Mouse (Mus musculus): ENCODE data around the gene Lkaaear1. TPM values are rescaled to one million over a fixed set of nuclear protein-coding genes. Genes with fewer than 3 reads are reported as not detected.

The Lkaaear1 gene
- not detected in 2 replicates for polyA plus RNA-seq (2014; fragmentation: Nextera tagmentation; extraction: Ambion mirVana)

- H3K4me3 ChIP-seq (replicated peaks; ENCODE audit: low read length) = no peak within 1 kb of the TSS
- H3K9ac ChIP-seq = no peak within 1 kb of the TSS
- H3K27me3 ChIP-seq (ENCODE audit: control insufficient read depth, insufficient read depth, low read length) = no peaks in the 10 kb centered on the region
- no peak for ATAC-seq (ENCODE audit: low FRiP score)
- no peaks in the 10 kb centered on the region for H3K36me3 ChIP-seq (replicated peaks; ENCODE audit: control insufficient read depth, insufficient read depth)
- H3K4me2 ChIP-seq (replicated peaks) = no peak within 1 kb of the TSS
- no peak within 1 kb of the TSS for H3K27ac ChIP-seq
- H3K9me3 ChIP-seq (ENCODE audit: control insufficient read depth, low read length) = no peaks in the 10 kb centered on the region
- H3K4me1 ChIP-seq (replicated peaks; ENCODE audit: control insufficient read depth, insufficient read depth, low read length) = peaks cover under 1% of the 10 kb centered on the region; the same call in 1 of the 2 replicates
- WGBS = 47% methylated on average over 5 of the region's 5 CpGs
- DNase-seq (ENCODE audit: low spot score) = no peak
Observed at GRCm38 (mm10) chr2:181698241-181698640, at the start of gene Lkaaear1. Gene Lkaaear1, minus strand, starts transcription at chr2:181698442.

GRCm38 (mm10) chr2:181730051-181730450 lies 31.8 kb upstream of the Lkaaear1 start:
- no peak for ATAC-seq (ENCODE audit: low FRiP score)
- no peak for DNase-seq (ENCODE audit: low spot score)
- no peak overlapping the region for H3K27ac ChIP-seq
- H3K4me2 ChIP-seq (replicated peaks) = no peak overlapping the region
- no peak overlapping the region for H3K9ac ChIP-seq
- H3K27me3 ChIP-seq (ENCODE audit: control insufficient read depth, insufficient read depth, low read length) = no peaks in the 10 kb centered on the region
- no peak overlapping the region for H3K4me3 ChIP-seq (replicated peaks; ENCODE audit: low read length)
- H3K9me3 ChIP-seq (ENCODE audit: control insufficient read depth, low read length) = no peaks in the 10 kb centered on the region
- H3K36me3 ChIP-seq (replicated peaks; ENCODE audit: control insufficient read depth, insufficient read depth) = peaks cover 18% of the 10 kb centered on the region
- WGBS = 68% methylated on average over 3 of the region's 3 CpGs
- H3K4me1 ChIP-seq (replicated peaks; ENCODE audit: control insufficient read depth, insufficient read depth, low read length) = no peaks in the 10 kb centered on the region

- ATAC-seq (ENCODE audit: low FRiP score) (peak; percentile 48; the same call in 1 of the 2 replicates), DNase-seq (ENCODE audit: low spot score) (no peak)
- Histone ChIP-seq H3K4me1 (replicated peaks; ENCODE audit: control insufficient read depth, insufficient read depth, low read length) (no peaks in the 10 kb centered on the region), H3K9me3 (ENCODE audit: control insufficient read depth, low read length) (no peaks in the 10 kb centered on the region), H3K9ac (no peak overlapping the region), H3K27me3 (ENCODE audit: control insufficient read depth, insufficient read depth, low read length) (no peaks in the 10 kb centered on the region), H3K36me3 (replicated peaks; ENCODE audit: control insufficient read depth, insufficient read depth) (peaks cover 26% of the 10 kb centered on the region), H3K27ac (no peak overlapping the region), H3K4me2 (replicated peaks) (no peak overlapping the region), H3K4me3 (replicated peaks; ENCODE audit: low read length) (no peak overlapping the region)
- WGBS = 39% methylated on average over 9 of the region's 9 CpGs
Observed at GRCm38 (mm10) chr2:181727659-181728262, 29.5 kb upstream of the Lkaaear1 start.

- ATAC-seq (ENCODE audit: low FRiP score) = no peak
- H3K9me3 ChIP-seq (ENCODE audit: control insufficient read depth, low read length) = no peaks in the 10 kb centered on the region
- no peaks in the 10 kb centered on the region for H3K27me3 ChIP-seq (ENCODE audit: control insufficient read depth, insufficient read depth, low read length)
- H3K4me3 ChIP-seq (replicated peaks; ENCODE audit: low read length) = no peak overlapping the region
- H3K4me2 ChIP-seq (replicated peaks) = no peak overlapping the region
- H3K36me3 ChIP-seq (replicated peaks; ENCODE audit: control insufficient read depth, insufficient read depth) = peaks cover 61% of the 10 kb centered on the region
- no peak overlapping the region for H3K9ac ChIP-seq
- H3K27ac ChIP-seq = no peak overlapping the region
- H3K4me1 ChIP-seq (replicated peaks; ENCODE audit: control insufficient read depth, insufficient read depth, low read length) = 0 out of 2 replicates have a peak, but pooled peaks cover under 1% of the 10 kb centered on the region
- DNase-seq (ENCODE audit: low spot score) = peak; percentile 74
- WGBS = 18% methylated on average over 3 of the region's 3 CpGs
Observed at GRCm38 (mm10) chr2:181722213-181722612, 24.0 kb upstream of the Lkaaear1 start.

GRCm38 (mm10) chr2:181721200-181721599 lies 23.0 kb upstream of the Lkaaear1 start:
- Histone ChIP-seq H3K4me1 (replicated peaks; ENCODE audit: control insufficient read depth, insufficient read depth, low read length) (peaks cover 11% of the 10 kb centered on the region), H3K9ac (no peak overlapping the region), H3K27me3 (ENCODE audit: control insufficient read depth, insufficient read depth, low read length) (no peaks in the 10 kb centered on the region), H3K4me3 (replicated peaks; ENCODE audit: low read length) (no peak overlapping the region), H3K4me2 (replicated peaks) (no peak overlapping the region), H3K36me3 (replicated peaks; ENCODE audit: control insufficient read depth, insufficient read depth) (peaks cover 51% of the 10 kb centered on the region), H3K27ac (no peak overlapping the region), H3K9me3 (ENCODE audit: control insufficient read depth, low read length) (no peaks in the 10 kb centered on the region)
- ATAC-seq (ENCODE audit: low FRiP score) (no peak), DNase-seq (ENCODE audit: low spot score) (no peak)

GRCm38 (mm10) chr2:181720061-181720460 lies 21.8 kb upstream of the Lkaaear1 start:
- Histone ChIP-seq H3K36me3 (replicated peaks; ENCODE audit: control insufficient read depth, insufficient read depth) (peaks cover 43% of the 10 kb centered on the region), H3K9ac (no peak overlapping the region), H3K4me3 (replicated peaks; ENCODE audit: low read length) (no peak overlapping the region), H3K9me3 (ENCODE audit: control insufficient read depth, low read length) (no peaks in the 10 kb centered on the region), H3K27me3 (ENCODE audit: control insufficient read depth, insufficient read depth, low read length) (no peaks in the 10 kb centered on the region), H3K4me1 (replicated peaks; ENCODE audit: control insufficient read depth, insufficient read depth, low read length) (peaks cover 17% of the 10 kb centered on the region), H3K4me2 (replicated peaks) (no peak overlapping the region), H3K27ac (no peak overlapping the region)
- DNase-seq (ENCODE audit: low spot score) (no peak), ATAC-seq (ENCODE audit: low FRiP score) (no peak)
- WGBS = 21% methylated on average over 3 of the region's 3 CpGs

- DNase-seq (ENCODE audit: low spot score) (no peak), ATAC-seq (ENCODE audit: low FRiP score) (no peak)
- Histone ChIP-seq H3K4me2 (replicated peaks) (peak overlapping the region; percentile 83), H3K9ac (0 out of 2 replicates have a peak overlapping the region, but pooled peaks have one; percentile 4), H3K27ac (no peak overlapping the region), H3K27me3 (ENCODE audit: control insufficient read depth, insufficient read depth, low read length) (no peaks in the 10 kb centered on the region), H3K4me3 (replicated peaks; ENCODE audit: low read length) (peak overlapping the region; percentile 53), H3K36me3 (replicated peaks; ENCODE audit: control insufficient read depth, insufficient read depth) (peaks cover 35% of the 10 kb centered on the region), H3K9me3 (ENCODE audit: control insufficient read depth, low read length) (no peaks in the 10 kb centered on the region), H3K4me1 (replicated peaks; ENCODE audit: control insufficient read depth, insufficient read depth, low read length) (peaks cover 36% of the 10 kb centered on the region)
- 40% methylated on average over 3 of the region's 3 CpGs for WGBS
Observed at GRCm38 (mm10) chr2:181716991-181717390, 18.7 kb upstream of the Lkaaear1 start.

GRCm38 (mm10) chr2:181715382-181715781 lies 17.1 kb upstream of the Lkaaear1 start:
- Histone ChIP-seq H3K9me3 (ENCODE audit: control insufficient read depth, low read length) (no peaks in the 10 kb centered on the region), H3K36me3 (replicated peaks; ENCODE audit: control insufficient read depth, insufficient read depth) (peaks cover 19% of the 10 kb centered on the region), H3K4me1 (replicated peaks; ENCODE audit: control insufficient read depth, insufficient read depth, low read length) (peaks cover 36% of the 10 kb centered on the region)

GRCm38 (mm10) chr2:181714903-181715326 lies 16.7 kb upstream of the Lkaaear1 start, which contains the start of gene Oprl1:
Gene Oprl1, plus strand, starts transcription at chr2:181715016.
- H3K9me3 ChIP-seq (ENCODE audit: control insufficient read depth, low read length) = no peaks in the 10 kb centered on the region
- H3K9ac ChIP-seq = peak within 1 kb of the TSS; percentile 75
- H3K4me2 ChIP-seq (replicated peaks) = peak within 1 kb of the TSS; percentile 83
- WGBS = 2% methylated on average over 7 of the region's 7 CpGs
- no peaks in the 10 kb centered on the region for H3K27me3 ChIP-seq (ENCODE audit: control insufficient read depth, insufficient read depth, low read length)
- peak; percentile 76 for ATAC-seq (ENCODE audit: low FRiP score)
- peak within 1 kb of the TSS; percentile 53 for H3K4me3 ChIP-seq (replicated peaks; ENCODE audit: low read length)
- peak within 1 kb of the TSS; percentile 97 for H3K27ac ChIP-seq
- H3K36me3 ChIP-seq (replicated peaks; ENCODE audit: control insufficient read depth, insufficient read depth) = peaks cover 15% of the 10 kb centered on the region
- peaks cover 36% of the 10 kb centered on the region for H3K4me1 ChIP-seq (replicated peaks; ENCODE audit: control insufficient read depth, insufficient read depth, low read length)
- DNase-seq (ENCODE audit: low spot score) = peak; percentile 74

More at GRCm38 (mm10) chr2:181715382-181715781, 17.1 kb upstream of the Lkaaear1 start:
- H3K4me3 ChIP-seq (replicated peaks; ENCODE audit: low read length) = peak overlapping the region; percentile 53
- 46% methylated on average over 3 of the region's 3 CpGs for WGBS
- peak overlapping the region; percentile 97 for H3K27ac ChIP-seq
- peak; percentile 12 for ATAC-seq (ENCODE audit: low FRiP score)
- peak overlapping the region; percentile 83 for H3K4me2 ChIP-seq (replicated peaks)
- no peak for DNase-seq (ENCODE audit: low spot score)
- peak overlapping the region; percentile 75 for H3K9ac ChIP-seq
- no peaks in the 10 kb centered on the region for H3K27me3 ChIP-seq (ENCODE audit: control insufficient read depth, insufficient read depth, low read length)
